Mouse (Mus musculus): ENCODE data around the gene Cfap97d1.

The Cfap97d1 gene

DNA sequence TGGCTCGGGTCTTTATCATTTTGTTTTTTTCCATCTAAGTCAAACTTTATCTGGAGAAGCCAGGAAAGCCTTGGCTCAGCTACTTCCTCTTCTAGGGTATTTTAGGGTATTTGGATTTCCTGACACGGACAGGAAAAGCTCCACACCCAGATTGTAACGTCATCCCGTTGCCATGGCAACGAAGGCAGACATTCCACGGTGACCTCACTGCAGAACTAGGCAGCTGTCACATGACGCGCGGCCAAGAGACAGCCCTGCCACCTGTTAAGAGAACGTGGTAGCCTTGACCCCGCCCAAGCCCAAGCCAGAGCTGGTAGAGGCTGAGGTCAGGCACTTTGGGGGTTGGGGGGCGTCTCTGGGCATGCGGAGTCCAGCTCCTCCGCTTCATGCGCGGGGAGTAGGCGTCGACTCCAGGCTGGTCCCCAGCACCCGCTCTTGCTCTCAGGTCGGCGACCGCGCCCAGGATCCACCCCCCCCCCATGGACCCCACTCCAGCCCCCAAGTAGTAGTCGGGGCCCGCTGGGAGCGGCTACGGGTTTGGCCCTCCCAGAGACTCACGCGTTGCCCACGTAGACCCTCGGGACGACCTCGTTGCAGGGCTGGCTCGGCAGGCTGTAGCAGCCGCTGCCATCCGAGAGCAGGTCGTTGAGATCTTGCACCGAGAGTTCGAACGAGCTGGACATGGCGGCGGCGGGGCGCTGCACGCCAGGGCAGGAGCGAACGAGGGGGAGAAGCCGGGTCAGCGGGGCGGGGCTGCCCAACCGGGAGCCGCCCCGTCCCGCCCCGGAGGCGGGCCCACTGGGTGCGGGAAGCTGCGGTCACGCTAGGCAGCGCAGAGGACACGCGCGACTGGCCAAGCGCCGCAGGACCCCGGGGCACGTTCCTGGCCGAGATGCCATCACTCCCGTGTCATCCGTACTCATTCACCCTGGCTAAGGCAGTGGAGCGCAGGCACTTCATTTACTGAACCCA lies at the start of gene Cfap97d1:
Gene Cfap97d1, plus strand, starts transcription at position 226 of the 972 bp plus-strand sequence.
- in situ Hi-C loops (cut with MboI; ENCODE audit: unreplicated experiment in 2 of 2), result no loop called here

DNA sequence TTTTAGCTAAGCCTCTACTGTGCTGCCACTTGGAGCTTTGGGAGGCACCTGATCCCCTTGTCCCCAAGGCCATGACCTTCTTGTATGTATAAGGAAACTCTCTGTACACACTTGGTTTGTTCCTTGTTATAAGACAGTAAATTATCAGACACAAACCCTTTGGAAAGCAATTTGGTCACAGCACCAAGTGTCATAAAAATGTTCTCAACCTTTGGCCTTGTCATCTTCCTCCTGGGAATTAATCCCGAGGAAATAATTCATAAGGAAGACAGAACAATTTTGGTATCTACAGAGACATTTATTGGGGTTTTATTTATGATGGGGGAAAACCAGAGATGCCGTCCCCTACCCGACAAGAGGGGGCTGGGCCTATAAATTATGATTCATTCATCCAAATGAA lies 48.3 kb upstream of the Cfap97d1 start:
- in situ Hi-C loops (cut with MboI; ENCODE audit: unreplicated experiment in 2 of 2), result no loop called here

DNA sequence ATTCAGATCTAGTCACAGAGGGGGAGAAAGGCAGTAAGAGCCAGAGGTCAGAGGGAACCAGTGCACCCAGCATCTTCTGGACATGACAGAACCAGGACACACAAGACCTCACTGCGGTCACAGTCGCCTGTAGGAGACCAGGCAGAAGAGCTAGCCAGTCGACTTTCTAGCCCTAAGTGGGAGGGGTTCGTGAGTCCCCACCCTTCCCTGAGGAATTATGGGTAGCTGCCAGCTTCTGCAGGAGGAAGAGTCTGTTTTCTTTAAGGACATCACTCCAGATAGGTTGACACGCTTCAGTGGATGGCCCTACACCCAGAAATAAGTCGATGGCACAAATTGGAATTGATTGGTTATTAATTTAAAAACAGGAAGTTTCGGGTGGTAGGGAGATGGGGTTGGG lies 47.7 kb upstream of the Cfap97d1 start:
- in situ Hi-C loops (cut with MboI; ENCODE audit: unreplicated experiment in 2 of 2), result no loop called here

DNA sequence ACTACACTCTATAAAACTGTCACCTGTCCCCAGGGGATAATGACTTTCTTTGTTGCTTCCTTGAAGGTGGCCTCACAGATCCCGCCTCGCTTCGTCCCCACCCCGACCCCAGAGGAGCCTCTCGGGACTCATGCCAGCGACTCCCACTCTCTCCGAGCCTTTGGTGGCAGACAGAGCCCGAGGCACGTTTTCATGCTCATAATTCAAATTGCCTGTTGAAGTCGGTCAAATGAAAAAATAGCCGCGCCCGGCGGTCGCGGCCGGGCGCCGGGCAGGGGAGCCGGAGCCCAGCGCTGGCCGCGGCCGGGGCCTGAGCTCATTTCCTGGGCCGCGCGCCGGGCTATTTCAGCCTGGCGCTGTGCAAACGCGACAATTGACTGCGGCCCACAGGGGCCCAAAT lies 47.0 kb upstream of the Cfap97d1 start:
- in situ Hi-C loops (cut with MboI; ENCODE audit: unreplicated experiment in 2 of 2), result no loop called here

DNA sequence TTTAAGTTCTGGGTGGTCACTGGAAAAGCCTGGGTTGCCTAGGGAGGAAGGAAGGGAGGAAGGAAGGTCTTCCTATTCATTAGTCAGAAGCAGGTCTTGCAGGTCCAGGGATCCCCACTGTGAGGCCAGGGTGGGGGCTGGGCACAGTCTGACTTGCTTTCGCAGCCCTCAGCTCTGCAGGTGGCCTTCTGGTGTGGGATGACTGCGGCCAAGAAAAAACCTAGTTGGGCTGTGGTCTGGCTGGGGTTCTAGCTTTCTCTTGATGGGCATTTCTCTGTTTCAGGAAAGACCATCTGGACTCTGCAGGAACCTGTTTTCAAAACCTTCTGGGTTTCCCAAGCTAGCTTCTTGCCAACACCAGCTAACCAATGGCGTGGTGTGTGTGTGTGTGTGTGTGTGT lies 41.0 kb upstream of the Cfap97d1 start:
- in situ Hi-C loops (cut with MboI; ENCODE audit: unreplicated experiment in 2 of 2), result no loop called here

DNA sequence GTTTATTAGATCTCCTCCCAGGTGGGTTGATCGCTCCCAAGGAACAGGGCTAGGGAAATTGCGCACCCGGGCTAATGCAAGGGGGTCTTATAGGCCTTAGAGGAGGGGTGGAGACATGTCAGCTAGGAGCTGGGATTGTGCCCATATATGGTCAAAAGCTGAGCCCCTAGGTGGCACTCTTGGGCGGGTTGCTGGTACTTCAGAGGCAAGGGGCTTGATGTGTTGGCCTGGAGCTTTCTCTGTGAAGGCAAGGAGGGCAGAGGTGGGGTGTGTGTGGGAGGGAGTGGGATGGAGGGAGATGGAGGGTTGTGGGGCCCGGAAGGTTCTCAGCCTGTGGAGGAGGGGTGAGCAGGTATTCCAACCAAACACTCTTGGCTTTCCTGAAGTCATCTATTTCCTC lies 37.6 kb upstream of the Cfap97d1 start:
- in situ Hi-C loops (cut with MboI; ENCODE audit: unreplicated experiment in 2 of 2), result no loop called here

DNA sequence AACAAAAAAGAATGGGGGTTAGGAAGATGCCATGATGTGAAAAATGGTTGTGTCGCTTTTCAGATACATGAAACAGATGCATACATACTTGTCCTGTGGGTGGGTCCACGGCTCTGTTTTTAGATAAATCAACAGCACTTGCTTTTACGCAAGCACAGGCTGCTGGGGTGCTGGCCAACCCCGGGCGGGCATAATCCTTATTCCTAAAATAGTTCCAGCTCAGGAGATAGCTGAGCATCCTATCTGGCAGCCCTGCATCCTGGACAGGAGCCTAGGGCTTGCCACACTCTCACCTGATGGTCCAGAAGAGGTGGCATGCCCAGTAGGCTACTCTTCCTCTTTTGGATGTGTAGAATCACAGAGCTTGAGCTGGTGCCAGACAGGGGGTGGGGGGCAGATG lies 34.1 kb upstream of the Cfap97d1 start:
- in situ Hi-C loops (cut with MboI; ENCODE audit: unreplicated experiment in 2 of 2), result no loop called here

DNA sequence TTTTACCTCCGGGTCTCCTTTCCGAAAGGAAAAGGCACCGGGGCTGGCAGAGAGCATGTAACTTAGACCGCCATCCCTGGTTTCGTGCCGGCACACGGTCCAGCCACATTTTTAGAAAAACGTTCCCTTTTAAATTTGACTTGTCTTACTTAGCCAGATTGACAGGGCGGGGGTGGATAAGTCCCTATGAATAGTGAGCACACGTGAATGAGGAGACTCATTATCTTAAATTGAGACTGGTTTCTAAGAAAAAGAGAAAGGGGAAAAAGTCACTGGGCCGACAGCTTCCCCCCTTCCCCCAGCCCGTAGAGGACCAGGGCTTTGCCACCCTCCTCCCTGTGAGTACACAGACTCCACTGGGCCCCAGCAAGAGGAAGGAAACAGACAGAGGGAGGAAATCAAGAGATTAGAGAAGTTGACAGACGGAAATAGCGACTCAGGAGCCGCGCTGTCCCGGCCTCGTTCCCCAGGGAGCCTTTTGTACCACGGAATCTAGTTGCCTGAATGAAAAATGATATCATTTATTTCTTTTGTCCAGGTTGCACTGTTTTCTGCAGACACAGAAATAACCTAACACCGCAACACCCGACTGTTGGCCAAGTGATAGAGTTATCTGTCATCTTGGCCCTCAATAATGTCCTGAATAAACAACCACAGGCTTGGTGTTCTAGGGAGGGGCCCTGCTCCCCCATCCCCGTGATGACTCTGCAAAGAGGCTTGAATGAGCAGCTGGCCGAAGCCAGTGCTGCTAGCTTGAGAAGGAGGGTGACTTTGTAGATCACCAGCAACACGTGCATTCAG lies 31.3 kb upstream of the Cfap97d1 start:
- in situ Hi-C loops (cut with MboI; ENCODE audit: unreplicated experiment in 2 of 2), result no loop called here

DNA sequence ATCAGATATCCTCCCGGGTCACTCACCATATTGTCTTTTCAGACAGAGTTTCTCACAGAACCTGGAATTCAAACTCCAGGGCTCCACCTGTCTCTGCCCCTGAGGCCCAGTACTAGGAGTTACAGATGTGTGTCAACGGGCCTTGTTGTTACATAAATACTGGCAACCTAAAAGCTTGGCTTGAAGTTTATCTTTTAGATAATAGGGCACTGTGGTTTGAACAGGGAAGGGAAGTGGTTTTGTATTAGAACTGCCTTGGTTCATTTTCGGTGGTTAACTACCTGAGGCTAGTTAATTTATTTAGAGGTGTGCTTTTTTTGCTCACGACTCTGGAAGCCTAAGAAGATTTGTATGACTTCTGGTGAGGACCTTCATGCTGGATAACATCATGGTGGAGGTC lies 30.6 kb upstream of the Cfap97d1 start:
- in situ Hi-C loops (cut with MboI; ENCODE audit: unreplicated experiment in 2 of 2), result no loop called here

DNA sequence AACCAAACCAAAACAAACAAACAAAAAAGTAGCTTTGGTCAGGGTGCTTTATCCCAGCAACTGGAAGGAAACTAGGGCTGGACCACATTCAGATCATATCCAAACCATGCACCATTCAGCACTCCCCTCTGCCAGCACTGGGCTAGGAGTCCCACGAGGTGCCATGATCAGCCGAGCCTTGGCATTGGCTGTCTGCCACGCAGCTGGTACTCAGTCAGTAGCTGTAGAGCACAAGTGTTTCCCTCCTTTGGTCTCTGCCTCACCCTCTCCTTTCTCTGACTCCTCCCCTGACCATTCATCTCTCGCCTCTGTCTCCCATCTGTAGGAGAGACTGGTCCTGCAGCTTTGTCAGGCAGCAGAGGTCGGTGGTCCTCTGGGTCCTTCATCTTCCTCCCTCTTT lies 26.6 kb upstream of the Cfap97d1 start:
- in situ Hi-C loops (cut with MboI; ENCODE audit: unreplicated experiment in 2 of 2), result no loop called here

DNA sequence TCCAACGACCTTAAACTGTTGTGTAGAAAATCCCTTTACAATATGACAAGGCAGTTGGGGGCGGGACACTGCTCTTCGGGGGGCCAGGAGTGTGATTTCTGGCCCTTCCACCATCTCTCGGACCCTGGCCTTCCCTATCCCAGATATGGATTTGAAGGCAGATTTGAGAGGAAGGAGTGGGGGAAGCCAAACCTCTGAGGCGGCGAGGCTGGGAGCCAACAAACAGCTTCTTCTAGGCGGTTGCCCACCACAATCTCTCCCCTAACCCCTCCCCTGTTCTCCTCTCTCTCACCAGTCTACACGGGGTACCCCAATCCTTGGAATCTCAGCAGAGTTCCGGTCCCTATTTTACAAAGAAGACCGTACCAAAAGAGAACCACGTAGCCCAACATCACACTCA lies 21.0 kb upstream of the Cfap97d1 start:
- in situ Hi-C loops (cut with MboI; ENCODE audit: unreplicated experiment in 2 of 2), result no loop called here

DNA sequence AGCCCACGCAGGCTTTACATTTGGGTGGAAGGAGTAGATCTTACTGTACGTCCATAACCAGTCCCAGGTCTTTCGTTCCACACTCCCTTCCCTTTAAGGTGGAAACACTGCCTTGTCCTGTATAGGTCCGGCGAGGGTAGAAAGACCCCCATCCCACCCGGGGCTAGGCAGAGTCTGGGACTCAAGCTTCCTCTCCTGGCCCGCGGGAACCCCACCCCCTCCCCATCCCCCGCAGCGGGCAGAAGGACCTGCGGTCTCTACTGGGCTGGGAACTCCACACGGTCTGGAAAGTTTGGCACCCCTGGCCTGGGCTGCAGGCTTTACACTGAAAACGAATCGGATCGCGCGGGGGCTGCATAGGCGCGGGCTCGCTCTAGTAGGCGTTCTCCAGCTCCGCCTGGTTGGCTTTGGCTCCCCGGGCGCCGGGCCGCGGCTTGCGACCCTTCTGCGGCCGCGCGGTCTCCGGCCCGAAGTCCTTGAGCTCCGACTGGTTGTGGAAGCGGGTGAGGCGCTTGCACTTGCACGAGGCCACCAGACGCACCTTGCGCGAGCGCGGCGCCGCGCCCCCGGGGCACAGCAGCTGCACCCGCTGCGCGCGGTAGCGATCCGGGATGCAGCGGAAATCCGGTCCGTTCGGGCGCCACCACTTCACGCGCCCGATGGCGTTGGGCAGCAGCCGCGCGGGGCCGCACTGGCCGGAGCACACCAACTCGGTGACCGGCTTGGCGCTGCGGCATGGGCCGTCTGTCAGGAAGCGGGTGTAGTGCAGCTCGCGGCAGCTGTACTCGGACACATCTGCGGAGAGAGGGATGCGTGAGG lies 20.4 kb upstream of the Cfap97d1 start:
- in situ Hi-C loops (cut with MboI; ENCODE audit: unreplicated experiment in 2 of 2), result no loop called here

DNA sequence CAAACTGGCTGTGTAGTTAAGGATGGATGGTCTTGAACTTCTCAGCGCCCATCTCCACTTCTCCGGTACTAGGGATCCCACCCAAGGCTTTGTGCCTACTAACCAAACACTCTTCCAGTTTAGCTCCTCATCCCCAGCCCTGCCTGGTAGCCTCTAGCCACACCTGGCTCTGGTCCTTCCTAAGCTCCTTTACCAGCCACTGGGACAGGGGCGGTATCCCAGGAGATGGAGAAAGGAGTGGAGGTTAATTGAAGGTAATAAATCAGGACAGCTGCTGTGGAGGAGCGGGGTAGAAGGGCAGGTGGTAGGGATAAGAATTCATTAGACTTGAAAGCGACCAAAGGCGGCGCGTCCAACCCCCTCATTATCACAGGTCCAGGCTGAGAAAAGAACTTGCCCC lies 19.4 kb upstream of the Cfap97d1 start:
- in situ Hi-C loops (cut with MboI; ENCODE audit: unreplicated experiment in 2 of 2), result loop anchor here (5.0 kb wide), 1 partner anchor 42 kb away; no protein-coding TSS in a partner anchor

DNA sequence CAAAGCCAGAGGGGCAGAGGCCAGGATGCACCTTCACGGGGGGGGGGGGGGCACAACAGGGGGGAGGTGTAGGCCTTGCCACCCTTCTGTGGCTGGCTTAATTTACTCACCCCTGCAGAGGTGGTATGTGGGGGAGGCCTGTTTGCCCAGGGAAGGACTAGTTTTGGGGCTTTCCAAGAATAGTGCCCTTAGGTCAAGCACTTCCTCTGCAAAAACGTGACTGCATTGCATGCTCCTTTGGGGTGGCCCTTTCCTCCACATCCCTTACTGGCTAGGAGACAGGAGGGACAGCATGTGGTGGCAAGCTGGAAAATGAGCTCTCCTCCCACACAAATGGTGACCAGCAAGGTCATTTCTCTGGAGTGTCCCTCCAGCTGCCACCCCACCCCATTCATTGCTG lies 18.5 kb upstream of the Cfap97d1 start:
- in situ Hi-C loops (cut with MboI; ENCODE audit: unreplicated experiment in 2 of 2), result loop anchor here (5.0 kb wide), 1 partner anchor 43 kb away; no protein-coding TSS in a partner anchor

DNA sequence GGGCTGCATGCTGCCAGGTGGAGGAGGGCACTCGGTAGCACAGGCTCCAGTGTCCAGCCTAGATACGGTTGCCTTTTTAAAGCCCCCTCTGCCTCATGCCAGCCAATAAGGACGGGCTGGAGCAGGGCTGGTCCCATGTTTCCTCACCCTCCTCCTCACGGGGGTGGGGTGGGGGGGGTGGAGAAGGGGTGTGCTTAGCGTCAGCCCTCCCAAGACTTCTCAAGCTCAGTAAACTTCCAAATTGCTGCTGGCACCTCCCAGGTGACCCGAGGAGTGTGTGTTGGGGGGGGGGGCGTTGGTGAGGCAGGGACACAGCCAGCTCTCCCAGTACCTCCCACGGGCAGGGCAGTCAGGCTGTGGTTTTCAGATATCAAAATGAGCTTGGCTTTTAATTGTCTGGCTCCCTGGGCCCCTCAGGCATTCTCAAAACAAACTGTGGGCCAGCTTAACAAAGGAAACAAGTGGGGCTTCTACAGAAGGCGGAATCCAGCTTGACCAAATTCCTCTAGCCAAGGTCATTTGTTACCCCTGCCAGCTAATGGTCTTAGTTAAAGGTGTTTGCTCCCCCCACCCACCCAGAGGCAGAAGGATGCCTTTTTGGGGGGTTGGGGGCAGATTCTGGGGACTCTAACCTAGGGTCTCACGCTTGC lies 17.0 kb upstream of the Cfap97d1 start, which contains the start of gene Sost:
Gene Sost, minus strand, starts transcription at position 51 of the 650 bp plus-strand sequence.
- in situ Hi-C loops (cut with MboI; ENCODE audit: unreplicated experiment in 2 of 2), result loop anchor here (5.0 kb wide), 1 partner anchor 45 kb away; no protein-coding TSS in a partner anchor

DNA sequence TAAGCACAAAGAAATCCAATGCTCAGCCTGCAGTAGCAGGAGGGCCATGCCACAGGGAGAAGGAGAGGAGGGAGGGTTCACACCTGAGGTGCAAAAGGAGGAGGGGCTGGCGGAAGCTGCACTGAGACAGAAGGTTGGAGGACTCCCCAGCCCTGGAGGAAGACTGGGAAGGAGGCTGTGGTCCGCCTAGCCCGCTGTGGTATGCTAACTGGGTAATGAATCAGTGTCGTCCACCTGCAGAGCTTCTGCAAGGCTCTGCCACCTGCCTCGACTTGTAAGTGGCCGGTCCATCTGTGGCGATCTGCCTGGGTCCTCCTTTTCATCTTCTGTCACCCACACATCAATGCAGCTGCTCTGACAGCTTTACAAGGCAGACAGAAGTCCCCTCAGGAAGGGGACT lies 15.8 kb upstream of the Cfap97d1 start:
- in situ Hi-C loops (cut with MboI; ENCODE audit: unreplicated experiment in 2 of 2), result loop anchor here (5.0 kb wide), 1 partner anchor 46 kb away; no protein-coding TSS in a partner anchor

DNA sequence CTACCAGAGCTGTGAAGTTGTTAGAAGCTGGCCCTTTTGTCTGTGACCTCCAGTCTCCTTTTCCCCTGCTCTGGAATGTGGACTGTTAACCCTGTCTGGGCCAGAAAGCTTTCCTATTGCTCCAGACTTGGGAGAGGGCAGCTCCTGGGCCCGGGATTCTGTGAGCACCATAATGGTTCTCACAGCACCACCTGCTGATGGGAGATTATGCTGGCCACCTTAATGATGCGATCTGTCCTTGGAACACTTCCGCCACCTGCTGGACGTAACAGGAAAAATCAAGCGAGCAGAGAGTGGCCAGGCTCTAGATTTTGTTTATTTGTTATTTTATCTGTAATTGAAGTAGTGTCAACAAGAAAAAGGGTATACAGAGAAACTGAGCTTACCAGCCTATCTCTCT lies 15.3 kb upstream of the Cfap97d1 start:
- in situ Hi-C loops (cut with MboI; ENCODE audit: unreplicated experiment in 2 of 2), result loop anchor here (5.0 kb wide), 1 partner anchor 46 kb away; no protein-coding TSS in a partner anchor

DNA sequence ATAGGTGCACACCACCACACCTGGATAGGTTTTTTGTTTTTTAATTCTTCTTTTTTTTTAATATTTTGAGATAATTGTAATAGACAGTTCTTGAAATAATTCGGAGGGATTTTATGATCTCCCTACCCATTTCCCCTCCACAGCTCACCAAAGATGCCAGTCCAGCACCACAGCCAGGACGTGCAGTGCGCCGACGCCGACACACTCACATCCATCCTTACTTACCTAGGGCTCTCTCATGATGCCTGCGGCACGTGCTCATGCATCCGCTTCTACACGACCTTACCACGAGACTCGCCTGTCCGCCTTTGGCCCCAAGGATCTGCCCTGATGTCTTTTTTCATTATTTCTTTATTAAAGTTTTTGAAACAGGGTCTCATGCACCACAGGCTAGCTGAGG lies 14.2 kb upstream of the Cfap97d1 start:
- in situ Hi-C loops (cut with MboI; ENCODE audit: unreplicated experiment in 2 of 2), result loop anchor here (5.0 kb wide), 3 partner anchors 48 to 158 kb away; no protein-coding TSS in a partner anchor

DNA sequence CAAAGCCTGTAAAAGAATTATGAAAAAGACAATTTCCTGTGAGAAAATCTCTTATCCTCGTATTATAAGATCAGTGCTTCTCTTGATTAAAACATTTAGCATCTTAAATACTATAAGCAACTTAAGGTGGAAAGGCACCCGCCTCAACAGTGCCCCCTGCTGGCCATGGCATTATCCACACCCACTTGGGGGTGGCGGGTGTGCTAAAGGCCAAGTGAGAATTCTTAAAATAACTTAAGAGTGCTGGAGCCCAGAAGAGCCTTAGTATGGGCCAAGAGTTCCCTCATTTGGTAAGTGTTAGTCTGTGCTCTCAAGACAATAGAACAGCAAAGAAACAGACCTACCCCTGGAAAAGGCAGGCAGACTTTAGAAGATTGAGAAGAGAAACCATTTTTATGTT lies 12.7 kb upstream of the Cfap97d1 start:
- in situ Hi-C loops (cut with MboI; ENCODE audit: unreplicated experiment in 2 of 2), result loop anchor here (5.0 kb wide), 2 partner anchors 154 to 159 kb away; no protein-coding TSS in a partner anchor

DNA sequence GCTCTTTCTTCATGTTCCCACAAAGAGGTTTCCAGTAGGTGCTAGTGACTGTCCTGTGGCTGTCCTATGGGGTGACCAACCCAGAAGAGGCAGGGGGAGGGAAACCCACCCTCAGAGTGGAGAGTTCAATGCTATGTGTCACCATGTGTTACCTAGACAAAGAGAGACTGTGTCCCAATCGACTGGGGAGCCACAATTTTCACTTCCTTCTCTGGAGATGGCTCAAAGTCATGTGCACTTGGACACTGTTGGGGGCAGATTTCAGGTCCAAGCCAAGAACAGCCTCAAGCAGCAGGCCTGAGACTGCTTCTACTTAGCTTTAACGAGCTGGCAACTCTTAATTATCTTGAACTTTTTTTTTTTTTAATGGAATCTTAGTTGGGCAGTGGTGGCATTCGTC lies 12.0 kb upstream of the Cfap97d1 start:
- in situ Hi-C loops (cut with MboI; ENCODE audit: unreplicated experiment in 2 of 2), result loop anchor here (5.0 kb wide), 2 partner anchors 155 to 160 kb away; no protein-coding TSS in a partner anchor
